Mouse (Mus musculus) lung, embryonic 14.5 days (tissue): ENCODE results near the gene Aif1. TPM values are rescaled to one million over a fixed set of nuclear protein-coding genes. Genes with fewer than 3 reads are reported as not detected.

Experiments
- ATAC-seq: fragments of 200-750 bp; cut with Nextera tagmentation; 2 replicates; pipeline ENCODE4 v1.8.0; 2017; ENCODE audit warnings: mild to moderate bottlenecking, moderate TSS enrichment, moderate library complexity; ENCODE audit not compliant: insufficient read depth
- DNase-seq: peaks from one replicate; pipeline ENCODE4 v3.0.0-alpha.2; 2015
- H3K27ac ChIP-seq: fragments of 300-500 bp; sonication (generic); 2 replicates; pipeline ENCODE4 v1.5.1; 2014; ENCODE audit warnings: low read depth, mild to moderate bottlenecking, moderate library complexity
- H3K27me3 ChIP-seq: fragments of 300-500 bp; sonication (generic); 2 replicates; pipeline ENCODE4 v1.6.1; 2014; ENCODE audit warnings: low read length, control low read depth; ENCODE audit not compliant: insufficient read depth
- H3K36me3 ChIP-seq: fragments of 300-500 bp; sonication (generic); 2 replicates; pipeline ENCODE4 v1.6.1; 2014; ENCODE audit warnings: control low read depth; ENCODE audit not compliant: insufficient read depth
- H3K4me1 ChIP-seq: fragments of 300-500 bp; sonication (generic); 2 replicates; pipeline ENCODE4 v1.6.1; 2014; ENCODE audit warnings: antibody characterized with exemption, control low read depth; ENCODE audit not compliant: insufficient read depth
- H3K4me2 ChIP-seq: fragments of 300-500 bp; sonication (generic); 2 replicates; pipeline ENCODE4 v1.6.1; 2014; ENCODE audit warnings: mild to moderate bottlenecking
- H3K4me3 ChIP-seq: fragments of 300-500 bp; sonication (generic); 2 replicates; pipeline ENCODE4 v1.5.1; 2014; ENCODE audit warnings: low read depth, low read length
- H3K9ac ChIP-seq: fragments of 300-500 bp; sonication (generic); 2 replicates; pipeline ENCODE4 v1.6.1; 2014
- H3K9me3 ChIP-seq: fragments of 300-500 bp; sonication (generic); 2 replicates; pipeline ENCODE4 v1.6.1; 2016; ENCODE audit warnings: low read depth, low read length, control low read depth
- CTCF ChIP-seq: IDR thresholded peaks from 2 replicates; pipeline ENCODE4 v1.5.1; 2016; ENCODE audit warnings: antibody characterized with exemption, low read depth
- WGBS: fragments of 180-500 bp; shearing (Covaris S2); extraction: QIAGEN DNeasy Blood & Tissue Kit; methylation state at CpG from one replicate; pipeline ENCODE4 v1.1.7; 2014; 5-methylcytosine and 5-hydroxymethylcytosine counted together
- polyA plus RNA-seq: library from polyadenylated mRNA; unstranded; fragments of >200 nt; fragmentation: Nextera tagmentation; extraction: Ambion mirVana; gene quantifications from 2 replicates; pipeline ENCODE4 v1.2.1, GENCODE M21; 2014

Gene Aif1
- polyA plus RNA-seq, 1 experiment from 2014 or later, result 6.0 TPM

GRCm38 (mm10) chr17:35201128-35201527 is 25.3 kb upstream of the Aif1 start:
- 46% methylated on average over 11 of the region's 11 CpGs for WGBS

GRCm38 (mm10) chr17:35200398-35200797 is 24.5 kb upstream of the Aif1 start:
- Histone ChIP-seq H3K9ac (no peak overlapping the region), H3K27ac (no peak overlapping the region), H3K4me2 (no peak overlapping the region), H3K9me3 (no peaks in the 10 kb centered on the region), H3K27me3 (peaks cover 44% of the 10 kb centered on the region), H3K4me3 (no peak overlapping the region), H3K36me3 (no peaks in the 10 kb centered on the region), H3K4me1 (no peaks in the 10 kb centered on the region; the same call in 1 of the 2 replicates)
- DNase-seq (no peak), ATAC-seq (no peak)
- 70% methylated on average over 11 of the region's 11 CpGs for WGBS
- TF ChIP-seq CTCF, result no peak

More at GRCm38 (mm10) chr17:35201128-35201527, 25.3 kb upstream of the Aif1 start:
- Histone ChIP-seq H3K27me3 (peaks cover 37% of the 10 kb centered on the region), H3K9me3 (no peaks in the 10 kb centered on the region), H3K27ac (no peak overlapping the region), H3K4me3 (0 out of 2 replicates have a peak overlapping the region, but pooled peaks have one; percentile 1), H3K4me1 (no peaks in the 10 kb centered on the region), H3K9ac (no peak overlapping the region), H3K4me2 (no peak overlapping the region), H3K36me3 (no peaks in the 10 kb centered on the region)
- DNase-seq (no peak), ATAC-seq (no peak)
- no peak for TF ChIP-seq CTCF

- peaks cover 48% of the 10 kb centered on the region for H3K27me3 ChIP-seq
- no peaks in the 10 kb centered on the region; the same call in none of the 2 replicates for H3K4me1 ChIP-seq
- 28% methylated on average over 8 of the region's 8 CpGs for WGBS
These were observed 23.1 kb upstream of the Aif1 start for GRCm38 (mm10) chr17:35198946-35199345.

GRCm38 (mm10) chr17:35198029-35198428 is 22.2 kb upstream of the Aif1 start:
- Histone ChIP-seq H3K4me3 (no peak overlapping the region), H3K4me1 (no peaks in the 10 kb centered on the region; the same call in none of the 2 replicates), H3K27me3 (peaks cover 43% of the 10 kb centered on the region), H3K9me3 (no peaks in the 10 kb centered on the region), H3K36me3 (no peaks in the 10 kb centered on the region), H3K27ac (no peak overlapping the region), H3K9ac (no peak overlapping the region), H3K4me2 (no peak overlapping the region)
- WGBS, result 53% methylated on average over 7 of the region's 7 CpGs
- ATAC-seq (no peak), DNase-seq (no peak)
- no peak for TF ChIP-seq CTCF

More at GRCm38 (mm10) chr17:35198946-35199345, 23.1 kb upstream of the Aif1 start:
- no peak overlapping the region for H3K4me2 ChIP-seq
- H3K9me3 ChIP-seq, result no peaks in the 10 kb centered on the region
- ATAC-seq (no peak), DNase-seq (no peak)
- no peaks in the 10 kb centered on the region for H3K36me3 ChIP-seq
- H3K4me3 ChIP-seq, result no peak overlapping the region
- no peak for TF ChIP-seq CTCF
- H3K27ac ChIP-seq, result no peak overlapping the region
- H3K9ac ChIP-seq, result no peak overlapping the region

- Histone ChIP-seq H3K27me3 (peaks cover 43% of the 10 kb centered on the region), H3K4me3 (no peak overlapping the region), H3K4me1 (no peaks in the 10 kb centered on the region; the same call in none of the 2 replicates), H3K4me2 (no peak overlapping the region), H3K9me3 (no peaks in the 10 kb centered on the region), H3K36me3 (no peaks in the 10 kb centered on the region), H3K27ac (no peak overlapping the region), H3K9ac (no peak overlapping the region)
- no peak for ATAC-seq
- 42% methylated on average over 5 of the region's 6 CpGs for WGBS
- DNase-seq, result no peak
- TF ChIP-seq CTCF, result no peak
These were observed 21.3 kb upstream of the Aif1 start for GRCm38 (mm10) chr17:35197126-35197525.

GRCm38 (mm10) chr17:35196321-35196641 is 20.4 kb upstream of the Aif1 start:
- Histone ChIP-seq H3K9ac (peak overlapping the region; percentile 7; the same call in 1 of the 2 replicates), H3K4me1 (no peaks in the 10 kb centered on the region; the same call in none of the 2 replicates), H3K27ac (no peak overlapping the region), H3K27me3 (peaks cover 38% of the 10 kb centered on the region), H3K4me2 (peak overlapping the region; percentile 77), H3K36me3 (no peaks in the 10 kb centered on the region), H3K4me3 (peak overlapping the region; percentile 41), H3K9me3 (no peaks in the 10 kb centered on the region)
- ATAC-seq, result no peak
- 24% methylated on average over 9 of the region's 9 CpGs for WGBS
- no peak for TF ChIP-seq CTCF
- no peak for DNase-seq

- ATAC-seq (peak; percentile 84), DNase-seq (peak; percentile 83)
- Histone ChIP-seq H3K36me3 (no peaks in the 10 kb centered on the region), H3K4me3 (peak overlapping the region; percentile 41), H3K4me1 (no peaks in the 10 kb centered on the region; the same call in none of the 2 replicates), H3K4me2 (peak overlapping the region; percentile 77), H3K27ac (no peak overlapping the region), H3K27me3 (peaks cover 33% of the 10 kb centered on the region), H3K9ac (peak overlapping the region; percentile 7), H3K9me3 (no peaks in the 10 kb centered on the region)
- TF ChIP-seq CTCF, result peak; percentile 77
- WGBS, result under 1% methylated on average over 66 of the region's 66 CpGs
These were observed 19.9 kb upstream of the Aif1 start for GRCm38 (mm10) chr17:35195631-35196320.
